Mouse (Mus musculus) intestine, postnatal 0 days (tissue): ENCODE data around the gene Gm12355. TPM values are rescaled to one million over a fixed set of nuclear protein-coding genes. Genes with fewer than 3 reads are reported as not detected.
"Not testable (repeated sequence)": the region's sequence is repeated elsewhere in the genome, so short reads cannot be mapped to it uniquely, and the experiment has no call there.

ENCODE experiments used
- ATAC-seq: fragments of 200-750 bp; cut with Nextera tagmentation; 2 replicates; pipeline ENCODE4 v1.8.0; 2017; ENCODE audit warnings: mild to moderate bottlenecking, moderate TSS enrichment, moderate library complexity
- H3K27ac ChIP-seq: fragments of 300-500 bp; sonication (generic); 2 replicates; pipeline ENCODE4 v1.5.1; 2014; ENCODE audit warnings: mild to moderate bottlenecking, low read depth, low read length, moderate library complexity
- H3K27me3 ChIP-seq: fragments of 300-500 bp; sonication (generic); replicated peaks from 2 replicates; pipeline ENCODE4 v1.6.1; 2014; ENCODE audit warnings: low read length, mixed read lengths; ENCODE audit not compliant: control insufficient read depth, insufficient read depth
- H3K36me3 ChIP-seq: fragments of 300-500 bp; sonication (generic); 2 replicates; pipeline ENCODE4 v1.6.1; 2014; ENCODE audit warnings: mild to moderate bottlenecking, moderate library complexity; ENCODE audit not compliant: control insufficient read depth, insufficient read depth
- H3K4me1 ChIP-seq: fragments of 300-500 bp; sonication (generic); replicated peaks from 2 replicates; pipeline ENCODE4 v1.6.1; 2014; ENCODE audit warnings: antibody characterized with exemption, low read length, mixed read lengths; ENCODE audit not compliant: control insufficient read depth, insufficient read depth
- H3K4me2 ChIP-seq: fragments of 300-500 bp; sonication (generic); replicated peaks from 2 replicates; pipeline ENCODE4 v1.6.1; 2014; ENCODE audit warnings: low read depth, mild to moderate bottlenecking, moderate library complexity
- H3K4me3 ChIP-seq: fragments of 300-500 bp; sonication (generic); 2 replicates; pipeline ENCODE4 v1.5.1; 2014; ENCODE audit warnings: low read depth, low read length
- H3K9ac ChIP-seq: fragments of 300-500 bp; sonication (generic); 2 replicates; pipeline ENCODE4 v1.6.1; 2014; ENCODE audit warnings: mild to moderate bottlenecking, low read depth, low read length
- H3K9me3 ChIP-seq: fragments of 300-500 bp; sonication (generic); 2 replicates; pipeline ENCODE4 v1.6.1; 2016; ENCODE audit warnings: mixed run types; ENCODE audit not compliant: control insufficient read depth
- CTCF ChIP-seq: sonication (generic); IDR thresholded peaks from 2 replicates; pipeline ENCODE4 v1.5.1; 2016; ENCODE audit warnings: low read depth, mild to moderate bottlenecking, control low read depth, antibody characterized with exemption, moderate library complexity
- WGBS: fragments of 180-500 bp; shearing (Covaris S2); extraction: QIAGEN DNeasy Blood & Tissue Kit; methylation state at CpG from one replicate; pipeline ENCODE4 v1.1.7; 2014; 5-methylcytosine and 5-hydroxymethylcytosine counted together
- polyA plus RNA-seq: library from polyadenylated mRNA; unstranded; fragments of >200 nt; fragmentation: Nextera tagmentation; extraction: Ambion mirVana; gene quantifications from 2 replicates; pipeline ENCODE4 v1.2.1, GENCODE M21; 2015

The Gm12355 gene
- polyA plus RNA-seq, 1 experiment from 2014 or later = 0.56 TPM

GRCm38 (mm10) chr11:98664091-98664490 is 38.6 kb upstream of the Gm12355 start, which contains the start of gene Gsdma:
TSS of gene Gsdma (plus strand) at chr11:98664351.
- 17% methylated on average over 4 of the region's 4 CpGs for WGBS
- H3K27me3 ChIP-seq = 0 out of 2 replicates have a peak, but pooled peaks cover 3% of the 10 kb centered on the region
- no peaks in the 10 kb centered on the region for H3K4me1 ChIP-seq
- no peak within 1 kb of the TSS for H3K4me2 ChIP-seq
- no peaks in the 10 kb centered on the region for H3K9me3 ChIP-seq
- no peak for ATAC-seq
- H3K36me3 ChIP-seq = no peaks in the 10 kb centered on the region
- TF ChIP-seq CTCF = no peak
- H3K27ac ChIP-seq = no peak within 1 kb of the TSS
- H3K4me3 ChIP-seq = no peak within 1 kb of the TSS
- H3K9ac ChIP-seq = no peak within 1 kb of the TSS

GRCm38 (mm10) chr11:98660517-98660916 is 35.1 kb upstream of the Gm12355 start:
- peak; percentile 86 for TF ChIP-seq CTCF
- WGBS = 14% methylated on average over 6 of the region's 6 CpGs
- Histone ChIP-seq H3K9ac (no peak overlapping the region), H3K27ac (no peak overlapping the region), H3K9me3 (no peaks in the 10 kb centered on the region), H3K4me3 (no peak overlapping the region), H3K4me2 (no peak overlapping the region), H3K27me3 (no peaks in the 10 kb centered on the region), H3K36me3 (no peaks in the 10 kb centered on the region), H3K4me1 (no peaks in the 10 kb centered on the region)
- no peak for ATAC-seq

GRCm38 (mm10) chr11:98655076-98655475 is 29.6 kb upstream of the Gm12355 start:
- not testable (repeated sequence) for H3K4me3 ChIP-seq, H3K9ac ChIP-seq, H3K9me3 ChIP-seq, H3K4me2 ChIP-seq, H3K4me1 ChIP-seq, H3K27ac ChIP-seq, H3K36me3 ChIP-seq, H3K27me3 ChIP-seq
- peak; percentile 73; the same call in 1 of the 2 replicates for ATAC-seq
- 8% methylated on average over 7 of the region's 7 CpGs for WGBS
- peak; percentile 83 for TF ChIP-seq CTCF

DNA sequence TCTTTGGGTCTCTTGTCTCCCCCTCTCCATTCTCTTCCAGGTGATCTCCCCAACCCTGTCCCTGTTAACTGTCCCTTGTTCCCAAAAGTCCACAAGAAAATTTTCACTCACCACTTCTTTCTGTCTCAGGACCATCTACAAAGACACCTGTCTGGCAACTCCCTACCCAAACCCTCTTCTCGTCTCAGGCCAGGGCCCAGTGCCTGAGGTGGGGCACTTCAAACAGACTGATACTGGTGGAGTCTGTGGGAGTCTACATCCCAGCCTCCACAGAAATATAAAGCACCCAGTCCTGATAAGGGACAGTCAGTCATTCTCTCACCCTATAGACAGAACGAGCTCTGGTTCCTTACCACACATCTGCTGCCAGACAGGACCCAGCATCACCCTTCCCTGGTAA is 21.0 kb upstream of the Gm12355 start, which contains the start of gene Gsdma2:
TSS of gene Gsdma2 (plus strand) at position 301 of the 400 bp plus-strand sequence.
- Histone ChIP-seq H3K4me2 (no peak within 1 kb of the TSS), H3K9me3 (no peaks in the 10 kb centered on the region), H3K27me3 (no peaks in the 10 kb centered on the region), H3K36me3 (no peaks in the 10 kb centered on the region), H3K27ac (no peak within 1 kb of the TSS), H3K4me3 (no peak within 1 kb of the TSS), H3K4me1 (no peaks in the 10 kb centered on the region), H3K9ac (no peak within 1 kb of the TSS)
- no peak for ATAC-seq
- 43% methylated on average over 2 of the region's 2 CpGs for WGBS
- no peak for TF ChIP-seq CTCF

GRCm38 (mm10) chr11:98645946-98646345 is 20.5 kb upstream of the Gm12355 start:
- H3K9ac ChIP-seq = no peak overlapping the region
- no peaks in the 10 kb centered on the region for H3K4me1 ChIP-seq
- ATAC-seq = no peak
- H3K27me3 ChIP-seq = no peaks in the 10 kb centered on the region
- no peaks in the 10 kb centered on the region for H3K36me3 ChIP-seq
- 49% methylated on average over 2 of the region's 2 CpGs for WGBS
- no peak overlapping the region for H3K4me3 ChIP-seq
- no peak overlapping the region for H3K4me2 ChIP-seq
- no peak for TF ChIP-seq CTCF
- no peaks in the 10 kb centered on the region for H3K9me3 ChIP-seq
- H3K27ac ChIP-seq = no peak overlapping the region

DNA sequence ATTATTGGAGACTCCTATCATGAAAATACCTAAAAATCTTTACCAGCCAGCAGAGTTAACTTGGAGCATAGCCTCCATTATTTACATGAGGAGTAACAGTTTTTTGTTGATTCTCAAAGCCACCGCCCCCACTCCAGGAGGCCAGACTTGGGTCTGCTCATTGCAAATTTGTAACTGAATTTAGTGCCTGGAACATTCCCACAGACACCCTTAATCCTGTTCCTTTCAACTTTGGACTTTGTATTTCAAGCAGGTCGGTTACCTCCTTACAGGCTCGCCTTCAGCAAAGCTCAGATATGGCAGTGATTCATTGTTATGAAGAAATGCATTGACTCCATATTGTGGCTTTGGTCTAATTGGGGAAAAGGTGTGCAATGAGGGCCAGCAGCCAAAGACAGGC is 19.3 kb upstream of the Gm12355 start:
- no peak for ATAC-seq
- H3K4me2 ChIP-seq = no peak overlapping the region
- no peak overlapping the region for H3K9ac ChIP-seq
- H3K27ac ChIP-seq = no peak overlapping the region
- WGBS = 47% methylated on average over 3 of the region's 3 CpGs
- H3K27me3 ChIP-seq = no peaks in the 10 kb centered on the region
- no peaks in the 10 kb centered on the region for H3K9me3 ChIP-seq
- TF ChIP-seq CTCF = no peak
- no peak overlapping the region for H3K4me3 ChIP-seq
- no peaks in the 10 kb centered on the region for H3K4me1 ChIP-seq
- no peaks in the 10 kb centered on the region for H3K36me3 ChIP-seq

DNA sequence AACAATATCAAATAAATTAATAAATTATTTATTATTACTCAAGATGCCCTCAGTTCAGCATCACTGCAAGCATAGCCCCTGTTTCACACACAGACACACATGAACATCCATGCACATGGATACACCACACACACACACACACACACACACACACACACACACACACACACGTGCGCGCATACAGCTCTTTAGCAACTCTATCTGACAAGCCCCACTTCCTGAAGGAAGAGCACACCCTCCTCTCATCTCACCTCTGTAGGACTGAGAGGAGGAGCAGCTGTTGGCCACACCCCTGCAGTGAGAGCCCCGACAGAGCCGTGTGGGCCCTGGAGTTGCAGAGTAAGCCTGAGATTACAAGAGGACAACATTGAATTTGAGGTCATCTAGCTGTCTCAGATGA is 14.6 kb upstream of the Gm12355 start:
- no peaks in the 10 kb centered on the region for H3K9me3 ChIP-seq
- WGBS = 44% methylated on average over 5 of the region's 5 CpGs
- no peak for TF ChIP-seq CTCF
- no peaks in the 10 kb centered on the region for H3K4me1 ChIP-seq
- H3K9ac ChIP-seq = no peak overlapping the region
- H3K4me3 ChIP-seq = no peak overlapping the region
- H3K4me2 ChIP-seq = no peak overlapping the region
- H3K36me3 ChIP-seq = no peaks in the 10 kb centered on the region
- no peaks in the 10 kb centered on the region for H3K27me3 ChIP-seq
- no peak overlapping the region for H3K27ac ChIP-seq
- no peak for ATAC-seq
